Mouse (Mus musculus) spleen, embryonic (tissue): ENCODE results near the gene Phldb1.

ENCODE experiments used
- CTCF ChIA-PET: fragments of 350-600 bp; sonication (Branson Sonifier 250); formaldehyde crosslinking; loops from one replicate; lab custom pipeline; 2022; lab: Charles Lee

Phldb1 gene

GRCm38 (mm10) chr9:44727441-44727840, 7.6 kb downstream of the Phldb1 start:
- CTCF ChIA-PET: no interaction called here

- CTCF ChIA-PET: no interaction called here
Observed at GRCm38 (mm10) chr9:44726431-44727146, 8.4 kb downstream of the Phldb1 start.

GRCm38 (mm10) chr9:44724665-44725064, 10.3 kb downstream of the Phldb1 start:
- CTCF ChIA-PET: no interaction called here

GRCm38 (mm10) chr9:44724223-44724622, 10.8 kb downstream of the Phldb1 start:
- CTCF ChIA-PET: no interaction called here

GRCm38 (mm10) chr9:44723521-44724041, 11.4 kb downstream of the Phldb1 start:
- CTCF ChIA-PET: no interaction called here

- CTCF ChIA-PET: no interaction called here
Observed at GRCm38 (mm10) chr9:44723008-44723407, 12.0 kb downstream of the Phldb1 start.

GRCm38 (mm10) chr9:44722575-44722974, 12.4 kb downstream of the Phldb1 start:
- CTCF ChIA-PET: no interaction called here

- CTCF ChIA-PET: no interaction called here
Observed at GRCm38 (mm10) chr9:44721877-44722186, 13.2 kb downstream of the Phldb1 start.

GRCm38 (mm10) chr9:44721154-44721876, 13.7 kb downstream of the Phldb1 start:
- CTCF ChIA-PET: no interaction called here

GRCm38 (mm10) chr9:44720358-44721153, 14.4 kb downstream of the Phldb1 start:
- CTCF ChIA-PET: no interaction called here

- CTCF ChIA-PET: no interaction called here
Observed at GRCm38 (mm10) chr9:44719632-44720357, 15.2 kb downstream of the Phldb1 start.

GRCm38 (mm10) chr9:44718937-44719631, 15.9 kb downstream of the Phldb1 start:
- CTCF ChIA-PET: no interaction called here

GRCm38 (mm10) chr9:44717822-44718242, 17.2 kb downstream of the Phldb1 start:
- CTCF ChIA-PET: interaction anchor here (0.7 kb wide), 1 partner anchor 9 kb away, joined by 13 read pairs; no protein-coding TSS in a partner anchor

GRCm38 (mm10) chr9:44716997-44717821, 17.8 kb downstream of the Phldb1 start:
- CTCF ChIA-PET: no interaction called here

- CTCF ChIA-PET: no interaction called here
Observed at GRCm38 (mm10) chr9:44715705-44716362, 19.2 kb downstream of the Phldb1 start.

- CTCF ChIA-PET: no interaction called here
Observed at GRCm38 (mm10) chr9:44715109-44715508, 19.9 kb downstream of the Phldb1 start.

GRCm38 (mm10) chr9:44713574-44713973, 21.4 kb downstream of the Phldb1 start:
- CTCF ChIA-PET: no interaction called here

GRCm38 (mm10) chr9:44713080-44713479, 21.9 kb downstream of the Phldb1 start:
- CTCF ChIA-PET: no interaction called here

- CTCF ChIA-PET: no interaction called here
Observed at GRCm38 (mm10) chr9:44711602-44712001, 23.4 kb downstream of the Phldb1 start.
